Mouse (Mus musculus): ENCODE measurements around the gene Enthd1.

DNA sequence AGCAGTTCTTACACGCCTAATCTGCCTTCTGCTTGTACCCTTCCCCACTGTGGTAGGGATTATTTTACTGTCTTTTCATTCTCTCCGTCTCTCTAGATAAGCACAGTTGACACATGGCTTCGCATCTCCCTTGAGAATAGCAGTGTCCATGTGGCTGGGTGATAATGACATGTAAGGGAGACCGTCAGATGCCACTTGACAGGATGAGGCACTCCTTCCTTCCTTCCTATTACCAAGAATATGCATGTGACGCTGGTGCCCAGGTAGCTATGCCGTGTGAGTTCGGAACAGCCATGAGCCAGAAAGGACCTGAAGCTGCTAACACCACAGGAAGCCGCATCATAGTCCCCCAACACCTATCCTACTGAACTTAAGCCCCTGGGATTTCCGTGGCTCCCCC is 33.9 kb downstream of the Enthd1 start:
- no peak for TF ChIP-seq CTCF (IDR thresholded peaks at IDR 0.05; ENCODE audit: control insufficient read depth, insufficient read depth, insufficient replicate concordance, low read depth, low read length)
- no peak for TF ChIP-seq POLR2A (IDR thresholded peaks at IDR 0.05; ENCODE audit: control insufficient read depth, low read depth, low read length)

All from testis, adult 2 months (tissue).